Mouse (Mus musculus) right cerebral cortex, postnatal 14 days (tissue): ENCODE data around the gene Pnrc1.

Source experiments
- DNase-seq: peaks from one replicate; pipeline ENCODE4 v3.0.0; 2022

Pnrc1 gene

GRCm38 (mm10) chr4:33264979-33265726 is 24.8 kb downstream of the Pnrc1 start:
- DNase-seq = no peak

- DNase-seq = no peak
Measured at GRCm38 (mm10) chr4:33262897-33263296, 27.1 kb downstream of the Pnrc1 start.

- DNase-seq = peak; percentile 42
Measured at GRCm38 (mm10) chr4:33261311-33261753, 28.6 kb downstream of the Pnrc1 start.

- DNase-seq = no peak
Measured at GRCm38 (mm10) chr4:33260311-33260710, 29.7 kb downstream of the Pnrc1 start.

- DNase-seq = no peak
Measured at GRCm38 (mm10) chr4:33257263-33257964, 32.5 kb downstream of the Pnrc1 start.

- no peak for DNase-seq
Measured at GRCm38 (mm10) chr4:33254706-33255105, 35.3 kb downstream of the Pnrc1 start.

GRCm38 (mm10) chr4:33250867-33251266 is 39.1 kb downstream of the Pnrc1 start:
- no peak for DNase-seq

- DNase-seq = no peak
Measured at GRCm38 (mm10) chr4:33249716-33250230, 40.2 kb downstream of the Pnrc1 start.

- DNase-seq = no peak
Measured at GRCm38 (mm10) chr4:33248915-33249314, 41.0 kb downstream of the Pnrc1 start.

GRCm38 (mm10) chr4:33248062-33248889 is 41.7 kb downstream of the Pnrc1 start:
- DNase-seq = peak; percentile 97

- DNase-seq = peak; percentile 100
Measured at GRCm38 (mm10) chr4:33247479-33248053, 42.4 kb downstream of the Pnrc1 start.

- DNase-seq = no peak
Measured at GRCm38 (mm10) chr4:33245853-33246395, 44.0 kb downstream of the Pnrc1 start.

- no peak for DNase-seq
Measured at GRCm38 (mm10) chr4:33243921-33244320, 46.0 kb downstream of the Pnrc1 start.

- DNase-seq = no peak
Measured at GRCm38 (mm10) chr4:33243016-33243758, 46.8 kb downstream of the Pnrc1 start.

GRCm38 (mm10) chr4:33242536-33242935 is 47.4 kb downstream of the Pnrc1 start:
- peak; percentile 13 for DNase-seq

GRCm38 (mm10) chr4:33230881-33231280 is 59.1 kb downstream of the Pnrc1 start:
- DNase-seq = no peak

GRCm38 (mm10) chr4:33229639-33230038 is 60.3 kb downstream of the Pnrc1 start:
- no peak for DNase-seq

GRCm38 (mm10) chr4:33227164-33227563 is 62.8 kb downstream of the Pnrc1 start:
- no peak for DNase-seq

GRCm38 (mm10) chr4:33224003-33224675 is 65.8 kb downstream of the Pnrc1 start:
- no peak for DNase-seq

GRCm38 (mm10) chr4:33221847-33222246 is 68.1 kb downstream of the Pnrc1 start:
- no peak for DNase-seq
